Mouse (Mus musculus) lung, embryonic 15.5 days (tissue): ENCODE measurements around the gene Grik3. TPM values are rescaled to one million over a fixed set of nuclear protein-coding genes. Genes with fewer than 3 reads are reported as not detected.

ENCODE experiments used
- ATAC-seq: fragments of 200-750 bp; cut with Nextera tagmentation; 2 replicates; pipeline ENCODE4 v1.8.0; 2017; ENCODE audit warnings: moderate number of reproducible peaks, borderline replicate concordance; ENCODE audit not compliant: low FRiP score, low TSS enrichment; ENCODE audit errors: extremely low read depth
- H3K27ac ChIP-seq: fragments of 300-500 bp; sonication (generic); 2 replicates; pipeline ENCODE4 v1.5.1; 2015; ENCODE audit warnings: moderate library complexity, mild to moderate bottlenecking, inconsistent platforms
- H3K27me3 ChIP-seq: fragments of 300-500 bp; sonication (generic); 2 replicates; pipeline ENCODE4 v1.6.1; 2015; ENCODE audit warnings: inconsistent platforms
- H3K36me3 ChIP-seq: fragments of 300-500 bp; sonication (generic); 2 replicates; pipeline ENCODE4 v1.6.1; 2015; ENCODE audit warnings: inconsistent platforms
- H3K4me1 ChIP-seq: fragments of 300-500 bp; sonication (generic); 2 replicates; pipeline ENCODE4 v1.6.1; 2015; ENCODE audit warnings: inconsistent platforms
- H3K4me2 ChIP-seq: fragments of 300-500 bp; sonication (generic); 2 replicates; pipeline ENCODE4 v1.6.1; 2015; ENCODE audit warnings: inconsistent platforms, mild to moderate bottlenecking, moderate library complexity
- H3K4me3 ChIP-seq: fragments of 300-500 bp; sonication (generic); 2 replicates; pipeline ENCODE4 v1.5.1; 2015; ENCODE audit warnings: mild to moderate bottlenecking, inconsistent platforms
- H3K9ac ChIP-seq: fragments of 300-500 bp; sonication (generic); 2 replicates; pipeline ENCODE4 v1.6.1; 2015; ENCODE audit warnings: inconsistent platforms
- H3K9me3 ChIP-seq: fragments of 300-500 bp; sonication (generic); 2 replicates; pipeline ENCODE4 v1.6.1; 2016; ENCODE audit warnings: inconsistent platforms
- WGBS: fragments of 180-500 bp; shearing (Covaris S2); methylation state at CpG from one replicate; pipeline ENCODE4 v1.1.7; 2015; 5-methylcytosine and 5-hydroxymethylcytosine counted together
- polyA plus RNA-seq: library from polyadenylated mRNA; unstranded; fragments of >200 nt; fragmentation: Nextera tagmentation; extraction: Ambion mirVana; gene quantifications from 2 replicates; pipeline ENCODE4 v1.2.1, GENCODE M21; 2015

Grik3 gene
- polyA plus RNA-seq, 1 experiment from 2014 or later: not detected

- H3K27ac ChIP-seq: no peak overlapping the region
- 37% methylated on average over 5 of the region's 5 CpGs for WGBS
- no peaks in the 10 kb centered on the region for H3K9me3 ChIP-seq
- H3K4me2 ChIP-seq: no peak overlapping the region
- H3K36me3 ChIP-seq: no peaks in the 10 kb centered on the region
- no peak for ATAC-seq
- no peaks in the 10 kb centered on the region for H3K4me1 ChIP-seq
- no peaks in the 10 kb centered on the region for H3K27me3 ChIP-seq
- no peak overlapping the region for H3K4me3 ChIP-seq
- no peak overlapping the region for H3K9ac ChIP-seq
These were observed 69.1 kb downstream of the Grik3 start for GRCm38 (mm10) chr4:125559564-125559963.

GRCm38 (mm10) chr4:125560806-125561205 is 70.3 kb downstream of the Grik3 start:
- Histone ChIP-seq H3K27ac (no peak overlapping the region), H3K4me2 (no peak overlapping the region), H3K4me3 (no peak overlapping the region), H3K4me1 (no peaks in the 10 kb centered on the region), H3K27me3 (no peaks in the 10 kb centered on the region), H3K36me3 (no peaks in the 10 kb centered on the region), H3K9ac (no peak overlapping the region), H3K9me3 (no peaks in the 10 kb centered on the region)
- WGBS: 27% methylated on average over 2 of the region's 2 CpGs
- no peak for ATAC-seq

- Histone ChIP-seq H3K36me3 (no peaks in the 10 kb centered on the region), H3K4me1 (no peaks in the 10 kb centered on the region), H3K4me2 (no peak overlapping the region), H3K9me3 (no peaks in the 10 kb centered on the region), H3K27ac (no peak overlapping the region), H3K9ac (no peak overlapping the region), H3K4me3 (no peak overlapping the region), H3K27me3 (no peaks in the 10 kb centered on the region)
- no peak for ATAC-seq
- 67% methylated on average over 10 of the region's 10 CpGs for WGBS
These were observed 73.1 kb downstream of the Grik3 start for GRCm38 (mm10) chr4:125563579-125563978.

DNA sequence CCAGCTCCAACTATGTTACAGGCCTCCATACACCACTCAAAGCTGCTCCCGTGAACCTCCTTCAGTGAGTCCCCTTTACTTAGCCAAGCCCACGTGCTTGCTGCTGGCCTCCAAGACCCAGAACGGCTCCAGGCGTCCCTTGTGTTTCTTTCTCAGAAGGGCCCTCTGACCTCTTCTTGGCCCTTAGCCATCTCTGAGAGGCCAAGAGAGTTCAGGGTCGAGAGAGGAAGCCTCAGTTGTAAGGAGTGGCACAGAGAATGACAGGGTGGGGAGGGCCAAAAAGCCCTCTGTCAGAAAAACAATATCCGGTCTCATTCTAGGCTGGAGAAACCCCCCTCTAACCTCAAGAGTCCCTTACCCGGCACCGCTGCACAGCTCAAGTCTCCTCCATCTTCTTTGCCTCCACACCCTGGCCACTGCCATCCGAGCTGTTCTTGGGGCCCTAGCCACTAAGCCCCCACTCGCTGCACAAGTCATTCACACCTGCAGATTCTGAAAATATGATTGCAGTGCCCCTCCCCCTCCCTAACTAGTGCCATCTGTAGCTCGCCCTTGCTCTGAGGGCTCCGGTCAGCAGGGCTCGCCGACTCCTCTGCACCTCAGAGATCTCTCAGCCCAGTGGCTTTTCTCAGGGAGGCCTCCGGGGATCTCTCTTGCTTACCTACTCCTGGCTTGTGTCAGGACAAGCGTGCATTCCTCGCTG is 73.7 kb downstream of the Grik3 start:
- H3K4me3 ChIP-seq: no peak overlapping the region
- WGBS: 24% methylated on average over 17 of the region's 17 CpGs
- no peaks in the 10 kb centered on the region for H3K36me3 ChIP-seq
- no peaks in the 10 kb centered on the region for H3K4me1 ChIP-seq
- H3K27ac ChIP-seq: no peak overlapping the region
- ATAC-seq: no peak
- no peaks in the 10 kb centered on the region for H3K9me3 ChIP-seq
- H3K9ac ChIP-seq: no peak overlapping the region
- no peaks in the 10 kb centered on the region for H3K27me3 ChIP-seq
- H3K4me2 ChIP-seq: no peak overlapping the region

- no peaks in the 10 kb centered on the region for H3K9me3 ChIP-seq
- no peak overlapping the region for H3K27ac ChIP-seq
- 40% methylated on average over 8 of the region's 8 CpGs for WGBS
- no peak overlapping the region for H3K4me2 ChIP-seq
- H3K4me1 ChIP-seq: no peaks in the 10 kb centered on the region
- H3K36me3 ChIP-seq: no peaks in the 10 kb centered on the region
- no peak overlapping the region for H3K9ac ChIP-seq
- no peak for ATAC-seq
- H3K4me3 ChIP-seq: no peak overlapping the region
- no peaks in the 10 kb centered on the region for H3K27me3 ChIP-seq
These were observed 75.4 kb downstream of the Grik3 start for GRCm38 (mm10) chr4:125565711-125566439.

GRCm38 (mm10) chr4:125568210-125568609 is 77.7 kb downstream of the Grik3 start:
- H3K27me3 ChIP-seq: peaks cover 13% of the 10 kb centered on the region; the same call in 1 of the 2 replicates
- 83% methylated on average over 6 of the region's 6 CpGs for WGBS

GRCm38 (mm10) chr4:125571651-125572311 is 81.3 kb downstream of the Grik3 start:
- ATAC-seq: no peak
- no peak overlapping the region for H3K9ac ChIP-seq
- WGBS: 23% methylated on average over 12 of the region's 12 CpGs
- H3K27ac ChIP-seq: no peak overlapping the region
- peaks cover 25% of the 10 kb centered on the region for H3K27me3 ChIP-seq
- no peak overlapping the region for H3K4me2 ChIP-seq
- no peaks in the 10 kb centered on the region for H3K9me3 ChIP-seq
- H3K36me3 ChIP-seq: no peaks in the 10 kb centered on the region
- H3K4me3 ChIP-seq: no peak overlapping the region
- no peaks in the 10 kb centered on the region for H3K4me1 ChIP-seq

More at GRCm38 (mm10) chr4:125568210-125568609, 77.7 kb downstream of the Grik3 start:
- Histone ChIP-seq H3K9ac (no peak overlapping the region), H3K4me3 (no peak overlapping the region), H3K27ac (no peak overlapping the region), H3K4me2 (no peak overlapping the region), H3K36me3 (no peaks in the 10 kb centered on the region), H3K9me3 (no peaks in the 10 kb centered on the region), H3K4me1 (no peaks in the 10 kb centered on the region)
- no peak for ATAC-seq

DNA sequence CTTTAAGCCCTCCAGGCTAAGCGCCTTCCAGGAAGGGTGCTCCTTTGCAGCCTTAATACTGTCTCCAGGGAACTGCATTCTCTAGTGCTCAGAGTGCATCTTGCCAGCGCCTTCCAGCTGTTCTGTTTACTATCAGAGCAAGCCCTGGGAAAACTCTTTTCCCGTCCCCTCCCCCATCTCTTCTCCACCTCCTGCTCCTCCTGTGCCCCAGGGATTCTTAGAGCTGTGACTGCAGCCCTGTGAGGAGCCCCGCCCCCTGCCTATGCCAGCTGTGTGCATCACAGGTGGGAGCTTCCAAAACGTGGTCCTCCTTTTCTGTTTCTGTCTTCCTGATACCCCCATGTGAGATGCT is 81.8 kb downstream of the Grik3 start:
- H3K9me3 ChIP-seq: no peaks in the 10 kb centered on the region
- ATAC-seq: no peak
- no peaks in the 10 kb centered on the region for H3K4me1 ChIP-seq
- no peak overlapping the region for H3K4me2 ChIP-seq
- no peaks in the 10 kb centered on the region for H3K36me3 ChIP-seq
- no peak overlapping the region for H3K27ac ChIP-seq
- H3K27me3 ChIP-seq: peaks cover 25% of the 10 kb centered on the region
- H3K4me3 ChIP-seq: no peak overlapping the region
- H3K9ac ChIP-seq: no peak overlapping the region
- WGBS: 3% methylated on average over 5 of the region's 5 CpGs

DNA sequence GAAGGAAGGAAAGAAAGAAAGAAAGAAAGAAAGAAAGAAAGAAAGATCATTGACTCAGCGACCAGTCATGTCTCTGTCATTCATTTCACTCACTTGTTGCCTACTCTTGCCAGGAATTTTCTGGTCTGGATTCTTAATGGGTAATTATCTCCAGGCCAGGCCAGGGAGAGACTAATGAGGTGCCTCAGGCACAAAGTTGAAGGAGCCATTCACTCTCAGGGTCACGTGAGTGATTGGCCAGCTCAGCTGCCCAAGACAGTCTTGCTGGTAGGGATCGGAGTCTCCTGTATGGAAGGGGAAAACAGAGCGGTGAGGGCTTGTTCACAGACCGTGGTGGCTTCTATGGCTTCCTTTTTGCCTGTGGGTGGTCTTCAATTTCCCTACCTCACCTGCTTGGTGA is 82.5 kb downstream of the Grik3 start:
- Histone ChIP-seq H3K9me3 (no peaks in the 10 kb centered on the region), H3K27ac (no peak overlapping the region), H3K27me3 (peaks cover 25% of the 10 kb centered on the region), H3K4me3 (no peak overlapping the region), H3K4me1 (no peaks in the 10 kb centered on the region), H3K36me3 (no peaks in the 10 kb centered on the region), H3K9ac (no peak overlapping the region), H3K4me2 (no peak overlapping the region)
- 22% methylated on average over 5 of the region's 5 CpGs for WGBS
- no peak for ATAC-seq

- Histone ChIP-seq H3K36me3 (no peaks in the 10 kb centered on the region), H3K4me2 (no peak overlapping the region), H3K27ac (no peak overlapping the region), H3K27me3 (peaks cover 25% of the 10 kb centered on the region), H3K4me3 (no peak overlapping the region), H3K9ac (no peak overlapping the region), H3K4me1 (no peaks in the 10 kb centered on the region), H3K9me3 (no peaks in the 10 kb centered on the region)
- 11% methylated on average over 11 of the region's 11 CpGs for WGBS
- ATAC-seq: no peak
These were observed 83.6 kb downstream of the Grik3 start for GRCm38 (mm10) chr4:125573951-125574675.

DNA sequence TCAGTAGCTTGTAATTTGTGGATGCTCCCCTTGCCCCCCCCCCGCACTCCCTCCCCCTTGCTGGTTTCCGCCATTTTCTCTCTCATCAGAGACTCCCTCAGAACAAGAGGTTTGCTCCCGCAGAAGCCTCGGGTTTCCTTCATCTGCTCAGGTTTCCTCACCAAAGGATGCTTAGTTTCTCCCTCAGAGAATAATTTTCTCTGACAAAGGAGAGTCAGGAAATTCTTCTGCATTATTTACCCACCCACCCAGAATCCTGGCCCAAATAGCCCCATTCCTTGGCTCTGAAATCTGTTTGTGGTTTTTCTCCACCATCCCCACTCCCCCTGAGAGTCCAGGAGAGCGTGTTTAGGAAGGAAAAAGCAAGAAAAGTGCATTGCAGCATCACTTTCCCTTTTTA is 89.8 kb downstream of the Grik3 start:
- Histone ChIP-seq H3K4me1 (no peaks in the 10 kb centered on the region), H3K27ac (no peak overlapping the region), H3K4me2 (no peak overlapping the region), H3K27me3 (no peaks in the 10 kb centered on the region; the same call in 1 of the 2 replicates), H3K4me3 (no peak overlapping the region), H3K9me3 (no peaks in the 10 kb centered on the region), H3K36me3 (no peaks in the 10 kb centered on the region), H3K9ac (no peak overlapping the region)
- 45% methylated on average over 5 of the region's 5 CpGs for WGBS
- no peak for ATAC-seq
